Mouse (Mus musculus) thymus, postnatal 25 days (tissue): ENCODE data around the gene Lrrtm3.

Experiments used
- DNase-seq: peaks from one replicate; pipeline ENCODE4 v3.0.0; 2022

Lrrtm3 gene

DNA sequence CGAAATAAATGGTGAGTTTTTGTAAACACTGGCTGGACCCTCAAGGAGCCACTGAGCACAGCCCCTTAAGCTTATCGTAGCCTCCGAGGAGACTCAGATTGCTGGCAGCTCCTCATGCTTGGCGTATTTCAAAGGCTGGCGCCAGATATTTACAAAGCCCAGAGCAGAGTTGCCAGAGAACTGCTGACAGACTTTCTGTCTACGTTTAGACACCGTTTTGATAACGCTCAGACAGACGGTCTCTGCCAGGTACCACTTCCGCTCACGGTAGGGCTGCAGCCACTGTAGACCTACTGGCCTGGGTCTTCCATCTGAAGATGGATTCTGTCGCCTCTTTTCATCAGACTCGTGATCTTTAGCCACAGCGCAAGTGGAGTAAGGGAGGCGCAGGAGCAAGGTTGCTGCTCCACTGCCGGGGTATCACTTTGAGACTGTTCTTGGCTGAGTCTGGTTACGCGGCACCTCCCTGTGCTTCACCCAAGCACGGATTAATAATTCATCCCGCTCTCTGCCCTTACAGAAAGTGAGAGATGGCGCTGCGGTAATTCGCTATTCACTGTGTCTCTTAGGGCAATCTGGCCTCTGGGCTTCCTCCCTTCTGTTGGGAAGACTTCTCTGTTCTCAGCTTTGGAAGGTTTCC, 203.5 kb downstream of the Lrrtm3 start:
- DNase-seq = no peak

- DNase-seq = no peak
Measured at GRCm38 (mm10) chr10:63880462-63880903, 209.6 kb downstream of the Lrrtm3 start.
